Mouse (Mus musculus) C2C12 (cell line): Measurements from ENCODE around the gene Hcfc2. TPM values are rescaled to one million over a fixed set of nuclear protein-coding genes. Genes with fewer than 3 reads are reported as not detected.

Experiments used
- H3K27me3 ChIP-seq: one replicate; pipeline ENCODE4 v1.6.1; 2011; ENCODE audit not compliant: control insufficient read depth, insufficient read depth, insufficient read length
- H3K36me3 ChIP-seq: one replicate; pipeline ENCODE4 v1.6.1; 2011; ENCODE audit not compliant: control insufficient read depth, insufficient read depth
- H3K4me3 ChIP-seq: one replicate; pipeline ENCODE4 v1.5.1; 2011; ENCODE audit warnings: mild to moderate bottlenecking, control low read depth; ENCODE audit not compliant: poor library complexity, insufficient read depth, severe bottlenecking
- H3K79me2 ChIP-seq: one replicate; pipeline ENCODE4 v1.6.1; 2011; ENCODE audit not compliant: control insufficient read depth, insufficient read depth
- H3K79me3 ChIP-seq: one replicate; pipeline ENCODE4 v1.6.1; 2011; ENCODE audit warnings: low read depth, control low read depth
- H3ac ChIP-seq: one replicate; pipeline ENCODE3; 2011; ENCODE audit warnings: low read depth; ENCODE audit not compliant: control insufficient read depth, insufficient read length
- CEBPB ChIP-seq: IDR thresholded peaks from one replicate; pipeline ENCODE4 v1.6.1; 2011; ENCODE audit warnings: low read depth, mild to moderate bottlenecking, control low read depth, moderate library complexity
- CTCF ChIP-seq: IDR thresholded peaks from one replicate; pipeline ENCODE4 v1.5.1; 2011; ENCODE audit not compliant: control insufficient read depth, insufficient read depth, insufficient read length
- FOSL1 ChIP-seq: IDR thresholded peaks from one replicate; pipeline ENCODE4 v1.8.0; 2011; ENCODE audit warnings: mild to moderate bottlenecking, low read length; ENCODE audit not compliant: poor library complexity, insufficient read depth, severe bottlenecking
- MAX ChIP-seq: IDR thresholded peaks from one replicate; pipeline ENCODE4 v1.6.1; 2011; ENCODE audit warnings: mild to moderate bottlenecking, control low read depth
- MYOD1 ChIP-seq: IDR thresholded peaks from one replicate; pipeline ENCODE4 v1.6.1; 2011; ENCODE audit warnings: low read depth; ENCODE audit not compliant: control insufficient read depth, insufficient read length
- MYOG ChIP-seq: IDR thresholded peaks from one replicate; pipeline ENCODE4 v1.6.1; 2011; ENCODE audit not compliant: control insufficient read depth, insufficient read length; ENCODE audit errors: extremely low read depth
- USF1 ChIP-seq: IDR thresholded peaks from one replicate; pipeline ENCODE4 v1.6.1; 2011; ENCODE audit warnings: low read depth, mild to moderate bottlenecking, control low read depth, moderate library complexity
- polyA plus RNA-seq: library from polyadenylated mRNA; unstranded; fragments of >200 nt; fragmentation: generic; extraction: Trizol; gene quantifications from one replicate; pipeline ENCODE4 v1.2.1, GENCODE M21; 2012; ENCODE audit warnings: missing spikeins

The Hcfc2 gene
- polyA plus RNA-seq, 1 experiment: 9.7 TPM

DNA sequence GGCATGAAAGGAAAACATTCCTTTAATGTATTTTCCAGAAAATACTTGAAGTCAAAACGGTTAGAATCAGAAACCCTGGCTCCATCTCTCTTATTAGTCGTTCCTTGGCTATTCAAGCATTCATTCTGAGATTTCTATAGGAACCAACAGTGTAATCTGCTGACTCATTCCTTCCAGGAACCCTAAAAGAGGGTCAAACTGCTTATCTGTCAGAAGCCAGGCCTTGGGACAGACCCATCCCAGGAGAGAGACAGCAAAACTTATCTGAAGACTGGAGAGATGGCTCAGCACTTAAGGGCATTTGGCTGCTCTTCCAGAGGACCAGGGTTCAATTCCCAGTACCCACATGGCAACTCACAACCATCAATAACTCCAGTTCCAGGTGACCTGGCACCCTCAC is 81.1 kb downstream of the Hcfc2 start:
- TF ChIP-seq MYOD1 (no peak), MAX (no peak), CEBPB (no peak), FOSL1 (no peak), USF1 (no peak), MYOG (no peak), CTCF (no peak)
- Histone ChIP-seq H3ac (no peak overlapping the region), H3K36me3 (no peaks in the 10 kb centered on the region), H3K4me3 (no peak overlapping the region), H3K79me3 (no peaks in the 10 kb centered on the region), H3K79me2 (no peaks in the 10 kb centered on the region), H3K27me3 (no peaks in the 10 kb centered on the region)

DNA sequence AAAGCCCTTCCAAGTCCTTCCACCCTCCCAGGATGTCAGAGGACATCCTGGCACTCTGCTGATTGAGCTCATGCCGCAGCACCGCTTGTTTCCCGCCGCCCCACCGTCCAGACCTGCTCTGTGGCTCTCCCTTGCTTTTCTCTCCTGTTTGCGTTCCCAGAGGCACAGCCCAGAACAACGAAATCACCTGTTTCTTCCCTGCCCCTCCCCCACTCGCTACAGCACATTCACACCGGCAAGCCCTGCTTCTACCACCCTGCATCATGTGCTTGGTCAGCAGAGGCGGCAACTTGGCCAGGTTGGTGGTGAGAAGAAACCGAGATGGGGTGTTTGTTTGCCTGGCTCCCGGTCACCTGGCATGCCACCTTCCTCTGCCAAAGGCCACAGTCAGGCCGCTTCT is 81.9 kb downstream of the Hcfc2 start:
- no peaks in the 10 kb centered on the region for H3K79me2 ChIP-seq
- no peaks in the 10 kb centered on the region for H3K79me3 ChIP-seq
- H3K27me3 ChIP-seq: no peaks in the 10 kb centered on the region
- H3K4me3 ChIP-seq: no peak overlapping the region
- TF ChIP-seq MYOD1 (no peak), MAX (no peak), FOSL1 (no peak), MYOG (no peak), USF1 (no peak), CEBPB (no peak)
- H3K36me3 ChIP-seq: no peaks in the 10 kb centered on the region
- H3ac ChIP-seq: no peak overlapping the region

DNA sequence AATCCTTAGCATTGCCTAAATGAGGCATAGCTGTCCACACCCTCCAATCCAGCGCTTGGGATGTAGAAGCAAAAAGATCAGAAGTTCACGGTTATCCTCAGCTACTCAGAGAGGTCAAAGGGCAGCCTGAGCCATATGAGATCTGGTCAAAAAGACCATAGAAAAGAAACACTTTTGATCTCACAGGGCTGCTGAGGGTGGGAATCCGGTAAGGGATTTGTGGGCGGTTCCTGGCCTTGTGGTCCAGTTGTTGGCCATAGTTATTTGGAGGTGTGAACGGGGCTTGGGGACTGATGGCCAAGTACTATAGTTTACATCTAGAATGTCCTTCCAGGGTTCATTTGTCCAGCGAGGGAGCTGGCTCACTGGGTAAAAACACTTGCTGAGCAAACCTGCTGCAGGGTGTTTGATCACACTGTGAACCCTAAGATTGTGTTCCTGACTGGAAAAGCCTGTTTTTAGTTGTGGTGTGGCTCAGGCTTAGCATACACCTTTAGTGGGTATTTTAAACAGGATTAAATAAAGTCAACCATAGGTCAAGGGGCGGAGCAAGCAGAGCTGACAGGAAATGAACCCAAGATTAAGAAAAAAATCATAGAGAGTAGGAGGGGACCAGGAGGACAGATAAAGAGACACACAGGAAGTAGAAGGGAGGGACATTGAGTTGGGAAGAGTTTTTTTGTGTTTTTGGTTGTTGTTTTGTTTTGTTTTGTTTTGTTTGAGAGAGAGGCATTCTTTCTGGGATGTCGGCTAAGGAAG is 83.0 kb downstream of the Hcfc2 start:
- H3K79me3 ChIP-seq: no peaks in the 10 kb centered on the region
- H3K79me2 ChIP-seq: no peaks in the 10 kb centered on the region
- H3ac ChIP-seq: no peak overlapping the region
- no peaks in the 10 kb centered on the region for H3K27me3 ChIP-seq
- TF ChIP-seq MYOD1 (no peak), USF1 (no peak), FOSL1 (no peak), MAX (no peak), MYOG (no peak), CEBPB (no peak), CTCF (no peak)
- no peaks in the 10 kb centered on the region for H3K36me3 ChIP-seq
- no peak overlapping the region for H3K4me3 ChIP-seq

DNA sequence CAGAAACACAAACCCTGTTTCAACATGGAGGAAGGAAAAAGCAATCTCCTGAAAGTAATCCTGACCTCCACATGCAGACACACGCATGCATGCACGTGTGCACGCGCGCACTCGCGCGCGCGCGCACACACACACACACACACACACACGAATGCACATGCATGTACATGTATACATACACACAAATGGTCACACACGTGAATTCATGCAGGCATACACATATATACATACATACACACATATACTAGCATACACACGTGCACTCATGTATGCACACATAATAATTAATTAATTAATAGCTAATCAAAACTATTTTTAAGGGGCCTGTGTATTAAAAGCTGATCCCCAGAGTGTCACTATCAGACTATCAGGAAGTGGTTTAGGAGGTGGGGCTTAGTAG is 83.9 kb downstream of the Hcfc2 start:
- no peak for TF ChIP-seq CEBPB
- TF ChIP-seq CTCF: no peak
- no peak for TF ChIP-seq USF1
- no peak for TF ChIP-seq MYOD1
- TF ChIP-seq MAX: no peak
- TF ChIP-seq MYOG: no peak
- TF ChIP-seq FOSL1: no peak
- no peaks in the 10 kb centered on the region for H3K36me3 ChIP-seq

DNA sequence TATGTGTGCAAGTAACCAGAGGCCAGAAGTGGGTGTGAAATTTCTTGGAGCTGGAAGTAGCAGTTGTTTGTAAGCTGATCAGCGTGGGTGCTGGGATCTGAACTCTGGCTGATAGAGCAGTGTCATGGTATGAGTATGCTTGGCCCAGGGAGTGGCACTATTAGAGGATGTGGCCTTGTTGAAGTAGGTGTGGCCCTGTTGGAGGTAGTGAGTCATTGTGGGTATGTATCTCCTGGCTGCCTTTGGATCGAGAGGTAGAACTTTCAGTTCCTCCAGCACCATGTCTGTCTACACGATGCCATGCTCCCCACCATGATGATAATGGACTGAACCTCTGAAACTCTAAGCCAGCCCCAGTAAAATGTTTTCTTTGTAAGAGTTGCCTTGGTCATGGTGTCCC is 84.4 kb downstream of the Hcfc2 start:
- H3K27me3 ChIP-seq: no peaks in the 10 kb centered on the region
- TF ChIP-seq MYOG (no peak), MAX (peak; percentile 71), CEBPB (no peak), FOSL1 (no peak)
- H3K79me3 ChIP-seq: no peaks in the 10 kb centered on the region

More for the DNA sequence above, 83.9 kb downstream of the Hcfc2 start:
- no peaks in the 10 kb centered on the region for H3K27me3 ChIP-seq
- H3ac ChIP-seq: no peak overlapping the region
- no peaks in the 10 kb centered on the region for H3K79me2 ChIP-seq
- H3K79me3 ChIP-seq: no peaks in the 10 kb centered on the region
- H3K4me3 ChIP-seq: no peak overlapping the region

DNA sequence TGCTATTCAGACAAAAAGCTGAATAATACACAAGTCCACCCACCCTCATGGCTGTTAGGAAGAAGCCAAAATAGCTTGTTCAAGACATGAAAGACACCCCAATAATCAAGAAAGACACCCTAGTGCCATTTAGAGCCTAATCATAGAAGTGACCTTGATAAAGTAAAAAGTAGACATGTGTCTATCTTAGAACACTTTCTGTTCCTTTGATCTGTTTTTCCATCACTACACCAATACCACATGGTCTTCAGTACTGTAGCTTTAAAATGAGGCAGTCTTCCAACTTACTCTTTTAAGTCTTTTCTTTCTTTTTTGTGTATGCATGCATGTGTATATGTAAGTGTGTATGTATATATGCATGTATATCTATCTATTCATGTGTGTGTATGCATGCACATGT is 84.9 kb downstream of the Hcfc2 start:
- TF ChIP-seq USF1 (no peak), MAX (no peak)
- H3K79me3 ChIP-seq: no peaks in the 10 kb centered on the region
- H3K36me3 ChIP-seq: no peaks in the 10 kb centered on the region
- no peak overlapping the region for H3K4me3 ChIP-seq
- no peak overlapping the region for H3ac ChIP-seq
- H3K27me3 ChIP-seq: no peaks in the 10 kb centered on the region
- no peaks in the 10 kb centered on the region for H3K79me2 ChIP-seq

More for the DNA sequence above, 84.4 kb downstream of the Hcfc2 start:
- Histone ChIP-seq H3K4me3 (no peak overlapping the region), H3K79me2 (no peaks in the 10 kb centered on the region), H3ac (no peak overlapping the region), H3K36me3 (no peaks in the 10 kb centered on the region)
